Mouse (Mus musculus): ENCODE results near the gene Lrrc4c. TPM values are rescaled to one million over a fixed set of nuclear protein-coding genes. Genes with fewer than 3 reads are reported as not detected.

Gene Lrrc4c
- polyA plus RNA-seq, 1 experiment from 2014 or later, result 11.1 TPM

DNA sequence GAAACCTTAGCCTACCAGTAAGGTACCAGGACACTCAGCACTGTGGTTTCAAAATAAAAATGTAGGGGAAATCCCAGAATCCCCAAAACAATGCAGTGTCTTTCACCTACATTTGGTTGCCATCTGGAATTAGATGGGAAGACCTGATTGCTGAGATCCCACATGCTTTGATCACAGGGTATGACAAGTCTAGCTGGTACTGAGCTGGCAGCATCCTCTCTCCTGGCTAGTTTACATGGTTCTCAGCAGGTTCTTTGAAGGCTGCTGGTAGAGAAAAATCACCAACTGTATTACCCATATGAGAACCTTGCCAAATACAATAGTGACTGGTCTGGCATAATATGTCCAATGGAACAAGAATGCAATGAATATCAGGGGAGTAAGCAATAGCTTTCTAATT lies 405.4 kb downstream of the Lrrc4c start:
- ATAC-seq (ENCODE audit: low FRiP score), result no peak
- H3K4me3 ChIP-seq, result no peak overlapping the region
- H3K36me3 ChIP-seq, result no peaks in the 10 kb centered on the region
- no peak overlapping the region for H3K27ac ChIP-seq
- H3K27me3 ChIP-seq, result no peaks in the 10 kb centered on the region
- no peaks in the 10 kb centered on the region for H3K9me3 ChIP-seq (replicated peaks)
- no peaks in the 10 kb centered on the region for H3K4me1 ChIP-seq
- no peak overlapping the region for H3K9ac ChIP-seq
- no peak overlapping the region for H3K4me2 ChIP-seq (replicated peaks)

DNA sequence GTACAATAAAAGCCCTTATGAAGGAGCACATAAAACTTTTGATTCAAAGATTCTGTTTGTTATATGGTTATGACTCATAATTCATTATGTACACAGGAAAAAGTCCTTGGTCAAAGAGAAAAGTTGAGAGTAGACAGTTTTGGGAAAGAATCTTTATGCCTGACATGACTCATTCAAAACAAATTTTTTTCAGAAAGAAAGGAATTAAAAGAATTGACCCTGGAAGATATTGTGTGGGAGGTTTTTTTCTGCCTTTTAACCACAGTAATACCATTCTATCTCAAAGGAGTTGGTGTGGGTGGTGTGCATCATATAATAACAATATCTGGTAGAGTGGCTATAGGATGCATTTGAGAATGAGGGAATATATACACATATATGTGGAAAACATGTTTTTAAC lies 418.1 kb downstream of the Lrrc4c start:
- no peak for ATAC-seq (ENCODE audit: low FRiP score)
- H3K36me3 ChIP-seq, result no peaks in the 10 kb centered on the region
- H3K4me2 ChIP-seq (replicated peaks), result no peak overlapping the region
- H3K9ac ChIP-seq, result no peak overlapping the region
- no peak overlapping the region for H3K27ac ChIP-seq
- H3K27me3 ChIP-seq, result no peaks in the 10 kb centered on the region
- no peaks in the 10 kb centered on the region for H3K4me1 ChIP-seq
- H3K4me3 ChIP-seq, result no peak overlapping the region
- no peaks in the 10 kb centered on the region for H3K9me3 ChIP-seq (replicated peaks)

DNA sequence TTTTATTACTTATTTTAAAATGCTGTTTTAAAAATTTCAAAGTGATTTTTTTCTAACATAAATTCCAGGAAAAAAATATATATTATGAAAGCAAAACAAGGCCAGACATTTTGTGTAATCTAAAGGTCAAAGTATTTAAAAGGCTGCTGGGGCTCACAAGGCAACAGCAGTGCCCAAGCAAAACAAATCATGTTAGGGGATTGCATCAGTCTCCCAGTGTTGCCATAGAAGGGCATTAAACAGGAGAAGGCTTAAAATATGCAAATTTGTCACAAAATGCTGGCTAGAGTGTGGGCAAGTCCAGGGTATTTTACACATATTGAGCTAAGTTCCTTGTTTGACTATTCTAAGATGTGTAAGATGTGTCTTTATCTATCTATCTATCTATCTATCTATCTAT lies 437.1 kb downstream of the Lrrc4c start:
- Histone ChIP-seq H3K9ac (no peak overlapping the region), H3K9me3 (replicated peaks) (no peaks in the 10 kb centered on the region), H3K36me3 (no peaks in the 10 kb centered on the region), H3K4me3 (no peak overlapping the region), H3K27me3 (no peaks in the 10 kb centered on the region), H3K4me2 (replicated peaks) (no peak overlapping the region), H3K4me1 (no peaks in the 10 kb centered on the region), H3K27ac (no peak overlapping the region)
- ATAC-seq (ENCODE audit: low FRiP score), result no peak

DNA sequence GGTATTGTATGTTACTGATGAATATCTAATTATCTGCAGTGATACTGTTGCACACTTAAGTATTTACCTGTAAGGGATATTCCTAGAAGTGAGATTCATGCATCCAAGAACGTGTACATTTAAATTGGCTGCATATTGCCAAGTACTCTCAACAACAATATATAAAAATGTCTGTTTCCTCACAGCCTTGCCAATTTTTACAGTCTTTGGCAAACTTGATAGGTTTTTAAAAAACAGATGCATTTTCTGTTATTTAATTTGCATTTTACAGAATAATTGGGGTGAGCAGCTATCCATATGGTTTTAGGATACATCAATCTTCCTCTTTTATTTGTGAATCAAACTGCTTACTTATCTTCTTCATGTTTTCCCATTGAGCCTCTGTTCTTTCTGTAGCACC lies 439.7 kb downstream of the Lrrc4c start:
- H3K4me1 ChIP-seq, result no peaks in the 10 kb centered on the region
- H3K9ac ChIP-seq, result no peak overlapping the region
- no peaks in the 10 kb centered on the region for H3K27me3 ChIP-seq
- H3K9me3 ChIP-seq (replicated peaks), result no peaks in the 10 kb centered on the region
- 68% methylated on average over 1 of the region's 1 CpGs for WGBS
- ATAC-seq (ENCODE audit: low FRiP score), result no peak
- no peak overlapping the region for H3K4me2 ChIP-seq (replicated peaks)
- no peak overlapping the region for H3K4me3 ChIP-seq
- no peaks in the 10 kb centered on the region for H3K36me3 ChIP-seq
- H3K27ac ChIP-seq, result no peak overlapping the region

DNA sequence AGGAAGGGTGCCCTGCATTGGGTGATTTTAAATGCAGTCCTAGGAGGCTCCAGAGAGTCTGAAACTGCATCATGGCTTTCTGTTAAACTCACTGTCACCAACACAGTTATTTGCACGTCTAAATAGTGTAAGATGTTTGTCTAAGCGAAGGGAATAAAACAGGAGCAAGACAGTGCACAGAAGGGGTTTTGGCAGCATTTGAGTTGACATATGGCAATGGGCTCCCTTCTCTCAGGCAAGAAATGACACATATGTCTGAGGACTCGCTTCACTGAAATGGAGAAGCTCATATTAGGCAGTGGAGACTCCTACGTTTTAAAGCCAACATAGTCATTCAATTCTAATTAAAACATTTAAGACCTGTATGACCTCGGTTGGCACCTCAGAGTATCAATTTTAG lies 445.6 kb downstream of the Lrrc4c start:
- 75% methylated on average over 5 of the region's 5 CpGs for WGBS

DNA sequence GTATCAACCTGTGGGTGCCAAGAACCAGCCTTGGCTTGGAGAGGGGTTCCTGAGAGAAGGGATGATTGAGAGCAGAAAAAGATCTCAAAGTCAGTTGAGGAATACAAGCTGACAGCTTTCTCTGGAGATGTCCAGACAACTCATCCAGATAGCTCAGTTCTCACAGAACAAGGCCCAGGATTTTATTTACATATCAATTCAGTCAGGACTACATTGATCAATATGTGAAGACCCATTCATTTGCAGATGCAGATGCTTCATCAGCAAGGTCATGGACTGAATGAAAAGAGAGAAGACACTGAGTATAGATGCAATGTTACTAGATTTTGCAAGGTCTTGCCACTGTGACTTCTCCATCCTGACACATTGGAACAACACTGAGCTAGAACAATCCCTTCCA lies 457.4 kb downstream of the Lrrc4c start:
- Histone ChIP-seq H3K9ac (no peak overlapping the region), H3K27ac (no peak overlapping the region), H3K9me3 (replicated peaks) (no peaks in the 10 kb centered on the region), H3K27me3 (no peaks in the 10 kb centered on the region), H3K4me2 (replicated peaks) (no peak overlapping the region), H3K4me1 (no peaks in the 10 kb centered on the region), H3K36me3 (no peaks in the 10 kb centered on the region), H3K4me3 (no peak overlapping the region)
- ATAC-seq (ENCODE audit: low FRiP score), result no peak

More for the DNA sequence above, 445.6 kb downstream of the Lrrc4c start:
- Histone ChIP-seq H3K36me3 (no peaks in the 10 kb centered on the region), H3K27ac (no peak overlapping the region), H3K27me3 (no peaks in the 10 kb centered on the region), H3K4me2 (replicated peaks) (no peak overlapping the region), H3K4me1 (no peaks in the 10 kb centered on the region), H3K9me3 (replicated peaks) (no peaks in the 10 kb centered on the region), H3K4me3 (no peak overlapping the region), H3K9ac (no peak overlapping the region)
- no peak for ATAC-seq (ENCODE audit: low FRiP score)

DNA sequence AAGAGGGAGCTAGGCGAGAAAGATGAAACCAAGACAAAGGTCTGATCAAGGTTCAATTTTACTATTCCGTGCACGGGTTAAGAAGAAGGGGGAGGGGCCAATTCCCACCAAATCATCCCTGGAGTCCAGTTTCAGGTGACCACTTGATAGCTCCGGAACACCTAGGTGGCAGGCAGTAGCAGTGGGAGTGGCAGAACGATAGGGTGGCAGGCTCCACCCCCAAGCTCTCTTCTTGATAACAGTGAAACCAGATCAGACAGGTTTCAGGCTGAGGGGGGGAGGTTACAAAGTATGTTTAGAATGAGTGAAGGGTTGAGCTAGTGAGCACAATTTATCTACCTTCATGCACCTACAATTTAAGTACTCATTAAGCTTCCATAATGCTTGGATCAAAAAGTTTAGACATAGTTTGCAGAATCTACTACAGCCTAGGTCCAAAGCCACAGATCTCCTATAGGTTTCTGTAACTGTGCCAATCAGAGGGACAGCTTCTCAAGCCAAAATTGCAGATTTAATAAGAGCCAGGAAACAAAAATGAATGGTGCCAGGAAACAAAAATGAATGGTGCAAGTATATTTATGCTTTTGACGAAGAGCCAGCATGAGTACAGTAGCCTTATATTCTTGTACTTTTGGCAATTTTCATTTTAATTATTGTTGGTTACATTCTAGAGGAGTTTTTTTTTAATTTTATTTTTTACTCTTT lies 478.9 kb downstream of the Lrrc4c start:
- 41% methylated on average over 6 of the region's 6 CpGs for WGBS
- H3K27ac ChIP-seq, result no peak overlapping the region
- no peaks in the 10 kb centered on the region for H3K9me3 ChIP-seq (replicated peaks)
- H3K9ac ChIP-seq, result no peak overlapping the region
- no peak for ATAC-seq (ENCODE audit: low FRiP score)
- no peak overlapping the region for H3K4me3 ChIP-seq
- no peaks in the 10 kb centered on the region for H3K27me3 ChIP-seq
- no peaks in the 10 kb centered on the region for H3K36me3 ChIP-seq
- H3K4me1 ChIP-seq, result no peaks in the 10 kb centered on the region
- H3K4me2 ChIP-seq (replicated peaks), result no peak overlapping the region

DNA sequence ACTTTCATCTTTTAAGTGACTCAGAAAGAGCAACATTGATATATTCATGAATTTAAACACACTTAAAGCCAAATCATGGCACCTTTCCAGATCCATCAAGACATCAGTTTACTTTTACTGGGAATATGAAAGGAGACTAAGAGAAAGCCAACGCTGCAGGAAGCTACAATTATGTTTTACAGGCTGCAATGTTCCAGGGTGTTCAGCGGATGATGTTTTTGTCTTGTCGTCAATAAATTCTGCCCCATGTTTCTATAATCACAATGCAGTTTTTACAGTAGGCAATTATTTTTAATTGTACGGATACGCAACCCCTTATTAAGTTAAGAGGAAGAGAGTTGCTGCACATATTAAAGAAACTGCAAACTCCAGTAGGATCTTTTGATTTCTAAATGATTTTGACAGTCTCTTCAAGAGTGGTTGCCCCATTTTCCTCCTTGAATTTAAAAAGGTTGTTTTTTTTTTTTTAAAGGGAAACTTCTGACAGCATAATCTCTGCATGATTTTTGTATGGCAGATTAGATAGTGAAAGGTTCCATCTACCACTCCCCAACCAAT lies 532.9 kb downstream of the Lrrc4c start:
- 90% methylated on average over 5 of the region's 5 CpGs for WGBS
- no peak overlapping the region for H3K4me3 ChIP-seq
- H3K27ac ChIP-seq, result no peak overlapping the region
- ATAC-seq (ENCODE audit: low FRiP score), result no peak
- H3K36me3 ChIP-seq, result no peaks in the 10 kb centered on the region
- no peaks in the 10 kb centered on the region for H3K4me1 ChIP-seq
- no peaks in the 10 kb centered on the region for H3K27me3 ChIP-seq
- no peak overlapping the region for H3K4me2 ChIP-seq (replicated peaks)
- H3K9me3 ChIP-seq (replicated peaks), result no peaks in the 10 kb centered on the region
- no peak overlapping the region for H3K9ac ChIP-seq

DNA sequence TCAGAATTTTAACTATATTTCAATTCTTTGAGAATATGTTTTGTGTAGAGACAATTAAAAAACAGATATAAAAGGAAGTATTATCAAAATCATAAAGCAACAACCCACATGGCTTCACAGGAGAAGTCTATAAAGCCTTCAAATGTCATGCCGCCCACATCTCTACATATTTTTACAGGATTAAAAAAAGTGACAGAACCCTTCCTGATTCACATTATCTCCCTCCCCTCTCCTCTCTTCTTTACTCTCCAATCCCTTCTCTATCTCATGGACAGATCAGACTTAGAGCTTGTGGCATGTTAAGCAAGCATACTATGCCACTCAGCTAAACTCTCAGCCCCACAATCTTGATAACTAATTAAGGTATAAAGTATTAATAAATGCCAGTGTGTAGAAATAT lies 535.8 kb downstream of the Lrrc4c start:
- H3K4me1 ChIP-seq, result no peaks in the 10 kb centered on the region
- WGBS, result 97% methylated on average over 1 of the region's 1 CpGs
- H3K27me3 ChIP-seq, result no peaks in the 10 kb centered on the region
- ATAC-seq (ENCODE audit: low FRiP score), result no peak
- H3K4me2 ChIP-seq (replicated peaks), result no peak overlapping the region
- no peak overlapping the region for H3K9ac ChIP-seq
- no peaks in the 10 kb centered on the region for H3K36me3 ChIP-seq
- no peak overlapping the region for H3K4me3 ChIP-seq
- no peaks in the 10 kb centered on the region for H3K9me3 ChIP-seq (replicated peaks)
- H3K27ac ChIP-seq, result no peak overlapping the region

DNA sequence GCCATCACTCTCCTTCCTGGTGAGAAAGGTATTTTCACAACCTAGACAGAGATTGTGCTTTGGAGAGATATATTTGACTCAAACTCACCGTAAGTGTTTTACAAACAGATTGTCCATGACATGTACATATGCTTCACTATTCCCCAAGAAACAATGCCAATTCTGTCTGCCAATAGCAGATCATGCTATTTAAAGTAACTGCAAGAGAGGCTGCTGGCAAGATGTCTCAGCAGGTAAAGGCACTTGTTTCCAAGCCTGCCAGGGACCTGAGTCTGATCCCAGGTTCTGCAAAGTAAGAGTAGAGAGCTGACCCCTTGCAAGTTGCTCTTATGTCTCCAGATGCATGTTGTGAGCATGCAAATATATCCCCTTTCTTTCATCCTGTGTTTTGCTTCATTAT lies 558.1 kb downstream of the Lrrc4c start:
- WGBS, result 93% methylated on average over 1 of the region's 1 CpGs

DNA sequence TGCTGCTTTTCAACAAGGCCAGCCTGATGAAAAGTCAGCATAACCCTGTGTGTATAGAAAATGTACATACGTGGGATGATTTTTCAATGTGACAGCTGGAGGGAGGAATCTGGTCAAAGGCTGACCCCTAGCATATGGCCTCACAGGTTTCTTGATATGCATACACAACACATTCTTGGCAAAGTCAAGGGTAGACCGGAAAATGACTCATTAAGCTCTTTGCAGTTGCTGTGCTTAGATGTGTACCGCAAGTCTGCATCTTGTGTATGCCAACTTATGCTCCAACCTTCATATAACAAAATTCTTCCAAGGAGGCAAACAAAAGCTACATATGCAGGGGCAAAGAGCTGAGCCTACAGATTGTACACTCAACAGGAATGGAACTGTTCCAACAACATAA lies 631.6 kb downstream of the Lrrc4c start:
- Histone ChIP-seq H3K4me3 (no peak overlapping the region), H3K36me3 (no peaks in the 10 kb centered on the region), H3K27me3 (no peaks in the 10 kb centered on the region), H3K27ac (no peak overlapping the region), H3K4me2 (replicated peaks) (no peak overlapping the region), H3K9ac (no peak overlapping the region), H3K9me3 (replicated peaks) (no peaks in the 10 kb centered on the region), H3K4me1 (no peaks in the 10 kb centered on the region)
- WGBS, result 85% methylated on average over 3 of the region's 3 CpGs
- ATAC-seq (ENCODE audit: low FRiP score), result no peak

More for the DNA sequence above, 558.1 kb downstream of the Lrrc4c start:
- Histone ChIP-seq H3K36me3 (no peaks in the 10 kb centered on the region), H3K27me3 (no peaks in the 10 kb centered on the region), H3K27ac (no peak overlapping the region), H3K4me2 (replicated peaks) (no peak overlapping the region), H3K9me3 (replicated peaks) (no peaks in the 10 kb centered on the region), H3K4me3 (no peak overlapping the region), H3K4me1 (no peaks in the 10 kb centered on the region), H3K9ac (no peak overlapping the region)
- no peak for ATAC-seq (ENCODE audit: low FRiP score)

DNA sequence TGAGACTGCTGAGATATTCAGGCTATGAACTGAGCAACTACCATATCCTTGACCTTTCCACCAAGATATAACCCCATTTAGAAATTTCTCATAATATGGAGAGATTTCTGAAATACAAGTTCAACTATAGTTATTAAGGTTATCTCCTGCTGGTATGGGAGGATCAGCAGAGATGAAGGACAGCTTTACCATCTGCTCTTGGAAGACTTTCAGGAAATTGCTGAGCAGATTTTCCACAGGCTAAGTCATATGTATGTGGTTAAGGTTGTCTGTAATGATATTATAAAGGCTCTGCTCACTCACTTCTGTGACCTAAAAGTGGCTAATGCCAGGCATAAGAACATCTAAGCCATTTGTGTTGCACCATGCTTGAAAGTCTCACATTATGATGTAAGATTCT lies 681.6 kb downstream of the Lrrc4c start:
- H3K4me2 ChIP-seq (replicated peaks), result no peak overlapping the region
- H3K9me3 ChIP-seq (replicated peaks), result no peaks in the 10 kb centered on the region
- no peak overlapping the region for H3K27ac ChIP-seq
- no peaks in the 10 kb centered on the region for H3K4me1 ChIP-seq
- no peaks in the 10 kb centered on the region for H3K36me3 ChIP-seq
- ATAC-seq (ENCODE audit: low FRiP score), result no peak
- no peak overlapping the region for H3K9ac ChIP-seq
- H3K27me3 ChIP-seq, result no peaks in the 10 kb centered on the region
- H3K4me3 ChIP-seq, result no peak overlapping the region

DNA sequence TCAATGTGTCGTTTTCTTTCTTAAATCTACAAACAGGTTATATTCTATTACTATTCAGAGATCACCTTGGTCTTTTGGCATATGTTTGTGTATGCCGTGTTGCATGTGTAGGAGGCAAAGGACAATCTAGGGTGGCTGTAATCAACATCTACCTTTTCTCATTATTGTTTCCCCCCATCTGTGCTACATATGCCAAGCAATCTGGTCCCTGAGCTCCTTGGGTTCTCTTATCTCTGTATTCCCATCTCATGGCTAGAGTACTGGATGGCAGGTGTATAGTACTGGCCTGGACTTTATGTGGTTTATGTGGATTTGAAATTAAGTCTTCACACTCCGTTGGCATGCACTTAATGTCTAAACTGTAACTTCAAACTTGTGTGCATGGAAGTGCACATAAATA lies 700.4 kb downstream of the Lrrc4c start:
- no peak overlapping the region for H3K4me3 ChIP-seq
- H3K27me3 ChIP-seq, result no peaks in the 10 kb centered on the region
- H3K9me3 ChIP-seq (replicated peaks), result no peaks in the 10 kb centered on the region
- H3K9ac ChIP-seq, result no peak overlapping the region
- no peak overlapping the region for H3K4me2 ChIP-seq (replicated peaks)
- no peaks in the 10 kb centered on the region for H3K36me3 ChIP-seq
- ATAC-seq (ENCODE audit: low FRiP score), result no peak
- 79% methylated on average over 3 of the region's 3 CpGs for WGBS
- no peaks in the 10 kb centered on the region for H3K4me1 ChIP-seq
- no peak overlapping the region for H3K27ac ChIP-seq

All from hindbrain, embryonic 12.5 days (tissue).